Mouse (Mus musculus) layer of hippocampus, postnatal 10 days (tissue): ENCODE data around the gene Dedd2. TPM values are rescaled to one million over a fixed set of nuclear protein-coding genes. Genes with fewer than 3 reads are reported as not detected.
A peak's percentile ranks its signal among the peaks of the same experiment; 100 is the strongest.

Experiments
- DNase-seq, 2 experiments: peaks; one replicate each; pipeline ENCODE4 v3.0.0; 2021; ENCODE audit warnings: low spot score in 2 of 2
- microRNA-seq, 2 experiments: library from miRNA; unstranded; fragments of <30 nt; microRNA quantifications; one replicate each; pipeline ENCODE4 v1.2.0; 2021
- total RNA-seq, 2 experiments: library from RNA; stranded (reverse); gene quantifications; 2 replicates each; pipeline ENCODE4 v1.2.3; 2021

Dedd2 gene
- total RNA-seq, 2 experiments from 2014 or later: 22.2 to 26.3 TPM

- DNase-seq: peak; percentile 39 to 58
Observed at GRCm38 (mm10) chr7:25181331-25181790, 39.1 kb downstream of the Dedd2 start.

DNA sequence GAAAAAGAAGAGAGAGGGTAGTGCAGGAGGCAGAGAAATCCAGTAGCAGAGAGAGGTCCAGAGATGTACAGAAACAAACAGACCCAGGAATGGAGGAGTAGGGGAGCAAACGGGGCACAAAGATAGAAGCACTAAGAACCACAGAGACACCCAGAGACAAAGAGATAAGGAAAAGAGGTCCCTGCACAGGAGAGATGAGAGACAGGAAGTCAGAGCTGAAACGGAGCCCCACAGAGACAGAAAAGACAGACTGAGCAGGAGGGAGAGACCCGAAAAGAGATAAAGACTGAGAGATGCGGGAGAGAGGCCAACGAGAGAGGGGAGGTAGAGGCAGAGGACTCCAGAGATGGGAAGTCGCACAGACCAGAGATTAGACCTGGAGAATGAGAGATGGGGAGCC lies 39.9 kb downstream of the Dedd2 start:
- no peak for DNase-seq

GRCm38 (mm10) chr7:25179606-25180161 lies 40.7 kb downstream of the Dedd2 start, which contains the start of gene Pou2f2:
Gene Pou2f2, minus strand, starts transcription at chr7:25179726.
- DNase-seq: peak; percentile 83 to 87

GRCm38 (mm10) chr7:25178787-25179605 lies 41.4 kb downstream of the Dedd2 start:
- peak; percentile 38 to 41 for DNase-seq

- peak in 1 of 2 experiments; percentile 40 for DNase-seq
Observed at GRCm38 (mm10) chr7:25178317-25178716, 42.1 kb downstream of the Dedd2 start.

DNA sequence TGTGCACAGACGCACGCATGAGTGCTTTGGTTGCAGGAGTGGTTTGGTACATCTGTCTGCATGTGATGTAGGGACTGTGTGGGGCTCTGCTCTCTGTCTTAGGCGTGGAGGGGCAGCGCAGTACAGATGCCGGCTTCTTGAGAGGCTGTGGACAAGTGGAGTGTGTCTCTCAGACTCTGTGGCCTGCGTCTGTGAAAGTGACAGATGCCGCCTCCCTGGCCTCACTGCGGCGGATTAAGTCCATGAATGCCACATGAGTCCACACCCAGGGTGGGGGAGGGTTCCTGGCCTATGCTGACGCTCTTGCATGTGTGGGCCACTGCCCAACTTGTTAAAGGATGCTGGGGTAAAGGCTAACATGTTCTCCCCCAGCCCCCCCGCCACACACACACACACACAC lies 46.1 kb downstream of the Dedd2 start:
- DNase-seq: no peak

GRCm38 (mm10) chr7:25172669-25173068 lies 47.7 kb downstream of the Dedd2 start:
- DNase-seq: no peak

GRCm38 (mm10) chr7:25170583-25170982 lies 49.8 kb downstream of the Dedd2 start:
- DNase-seq: peak; percentile 41 to 55

- no peak for DNase-seq
Observed at GRCm38 (mm10) chr7:25166106-25166505, 54.3 kb downstream of the Dedd2 start.

GRCm38 (mm10) chr7:25156158-25156648 lies 64.2 kb downstream of the Dedd2 start:
- DNase-seq: no peak

DNA sequence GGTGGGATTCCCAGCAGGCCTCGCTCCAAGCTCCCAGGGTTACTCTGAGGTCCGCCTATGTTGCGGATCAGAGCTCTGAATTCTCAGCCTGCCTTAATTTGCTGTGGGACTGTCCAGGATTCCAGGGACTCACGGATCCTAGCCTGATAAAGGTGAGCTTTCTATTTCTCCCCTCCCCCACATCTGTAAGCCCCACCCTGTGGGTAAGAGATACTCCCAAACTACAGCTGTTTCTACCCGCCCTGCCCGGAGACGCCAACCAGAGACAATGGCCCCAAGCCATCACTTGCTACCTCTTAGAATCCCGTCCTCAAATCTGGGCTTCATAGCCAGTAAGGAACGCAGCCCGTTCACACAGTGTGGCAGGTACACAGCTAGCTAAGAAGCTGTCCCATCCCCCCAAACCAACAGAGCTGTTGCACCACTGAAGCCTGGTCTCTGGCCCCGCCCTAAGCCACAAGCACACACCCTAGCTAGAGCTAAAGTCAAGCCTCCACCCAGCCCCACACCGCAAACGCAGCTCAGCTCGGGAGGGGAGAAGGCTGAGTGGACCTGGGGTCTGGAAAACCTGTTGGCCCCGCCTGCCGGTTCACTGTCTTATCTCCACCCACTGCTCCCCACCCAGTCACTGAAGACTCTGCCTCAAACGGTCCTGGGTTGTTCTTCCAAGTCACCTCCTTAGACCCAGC lies 64.8 kb downstream of the Dedd2 start:
- no peak for DNase-seq

DNA sequence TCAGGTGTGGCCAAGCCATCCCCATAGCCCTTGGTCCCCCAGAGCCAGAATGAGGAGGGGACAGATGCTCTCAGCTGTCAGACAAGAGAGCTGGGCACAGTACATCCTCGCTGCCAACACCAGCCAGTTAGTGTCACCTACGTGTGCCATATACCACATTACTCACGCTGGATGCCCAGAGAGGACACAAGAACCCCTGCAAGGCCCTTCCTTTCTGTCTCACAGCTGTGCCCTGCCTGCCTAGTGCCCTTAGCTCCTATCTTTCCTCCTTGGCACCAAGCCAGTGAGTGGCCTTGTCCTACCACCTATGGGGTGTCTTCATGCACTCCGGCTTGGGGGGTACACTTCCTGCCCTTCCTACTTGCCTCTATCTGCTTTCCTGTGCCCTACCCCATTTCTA lies 65.8 kb downstream of the Dedd2 start:
- no peak for DNase-seq

DNA sequence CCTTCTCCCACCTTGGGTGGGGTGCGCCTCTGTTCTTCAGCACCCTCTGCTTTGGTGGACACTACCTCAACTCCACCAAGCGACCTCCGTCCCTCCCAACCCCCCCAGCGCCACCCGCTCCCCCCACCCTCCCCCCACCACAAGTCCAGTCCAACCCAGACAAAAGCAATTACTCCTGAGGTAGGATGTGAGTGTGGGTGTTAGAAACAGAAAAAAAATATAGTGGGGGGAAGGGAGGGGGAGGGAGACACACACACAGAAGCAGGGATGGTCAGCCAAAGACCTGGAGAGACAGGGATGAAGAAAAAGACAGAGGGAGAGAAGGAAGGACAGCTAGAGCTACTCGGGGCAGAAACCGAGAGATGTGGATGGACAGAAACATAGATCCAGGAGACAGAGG lies 66.6 kb downstream of the Dedd2 start:
- no peak for DNase-seq

DNA sequence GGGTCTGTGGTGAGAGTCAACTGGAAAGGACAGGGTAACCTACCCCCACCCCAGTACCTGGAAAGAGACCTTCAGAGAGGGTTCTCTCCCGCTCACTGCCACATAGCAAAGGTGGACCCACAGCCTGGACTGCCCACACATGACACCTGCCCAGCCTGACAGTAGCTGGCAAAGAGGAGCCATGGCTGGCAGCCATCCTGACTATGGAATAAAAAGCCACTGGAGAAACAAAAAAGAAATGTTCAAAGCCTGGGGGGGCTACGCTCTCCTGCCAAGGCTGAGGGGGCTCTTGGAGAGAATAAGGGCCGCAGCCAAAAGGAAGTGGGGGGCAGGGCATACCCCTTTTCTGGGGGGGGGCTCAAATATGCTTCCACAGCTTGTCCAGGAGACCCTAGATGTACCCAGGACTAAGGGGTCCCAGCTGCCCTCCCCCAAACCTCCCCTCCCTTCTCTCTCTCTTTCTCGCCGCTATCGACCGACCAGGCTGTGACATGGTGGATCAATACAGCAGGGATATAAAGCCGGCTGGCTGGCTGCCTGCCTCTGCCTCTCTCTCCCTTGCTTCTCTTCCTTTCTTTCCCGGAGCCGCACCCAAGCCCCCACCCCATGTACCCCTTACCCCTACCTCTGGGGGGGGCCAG lies 68.4 kb downstream of the Dedd2 start:
- peak; percentile 42 to 52 for DNase-seq

DNA sequence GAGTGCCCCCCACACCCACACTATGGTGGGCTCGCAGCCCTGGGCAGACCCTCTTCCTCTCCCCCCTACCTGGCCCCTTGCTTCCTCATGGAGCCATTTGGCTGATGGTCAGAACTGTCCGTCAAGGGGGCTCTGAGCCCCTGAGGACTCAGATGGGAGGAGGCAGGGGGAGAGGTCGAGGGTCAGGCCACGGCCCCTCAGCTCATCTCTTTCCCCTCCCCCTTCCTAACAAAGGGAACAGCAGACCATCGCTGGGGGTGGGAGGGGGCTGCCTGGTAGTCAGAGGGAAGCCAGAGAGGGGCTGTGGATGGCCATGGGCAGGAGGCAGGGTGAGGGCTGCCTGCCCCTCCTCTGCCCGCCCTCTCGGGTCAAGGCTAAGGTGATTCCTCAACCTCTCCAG lies 69.4 kb downstream of the Dedd2 start:
- DNase-seq: no peak

DNA sequence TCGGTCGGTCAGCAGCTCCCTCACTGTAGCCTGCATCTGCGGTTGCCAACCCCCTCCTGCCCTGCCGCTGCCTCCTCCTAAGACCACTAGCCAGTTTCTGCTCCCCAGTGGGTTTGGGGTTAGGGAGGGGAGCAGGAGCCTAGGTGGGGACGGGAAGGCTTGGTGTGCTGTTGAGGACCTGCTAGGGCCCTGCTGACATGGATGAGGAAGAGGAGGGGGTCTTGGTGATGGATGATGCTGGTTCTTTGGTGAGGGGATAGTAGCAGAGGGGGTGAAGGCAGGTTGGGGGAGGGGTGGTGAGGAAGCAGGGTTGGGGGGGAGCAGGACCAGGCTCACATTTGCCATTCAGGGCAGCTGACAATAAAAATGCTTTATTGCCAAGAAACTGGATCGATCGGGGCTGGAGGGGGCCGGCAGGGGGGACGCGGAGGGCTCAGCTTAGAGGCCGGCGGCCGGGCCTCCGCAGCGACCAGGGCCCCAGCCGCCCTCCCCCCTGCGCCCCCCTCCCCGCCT lies 70.2 kb downstream of the Dedd2 start:
- DNase-seq: no peak

Small RNAs within 50 kb of the gene (microRNA-seq; reads per million reads assigned to microRNA genes)
- gene Mir7048: 0 to 0.20 reads per million in 2 experiments

Other genes starting within 250 kb of the Dedd2 start
- 100 to 1,000 TPM; 247 to 271 TPM for gene Rabac1, start 247.9 kb downstream of the Dedd2 start, total RNA-seq
- gene Atp1a3, start 214.7 kb downstream of the Dedd2 start, total RNA-seq: 1,000 to 10,000 TPM; 1,908 to 2,310 TPM
- 100 to 1,000 TPM; 236 to 252 TPM for gene Grik5, start 148.3 kb downstream of the Dedd2 start, total RNA-seq
- gene Zfp574, start 148.0 kb downstream of the Dedd2 start, total RNA-seq: 10 to 100 TPM; 21.4 to 23.2 TPM
- 10 to 100 TPM; 10.1 to 11.3 TPM for gene Pou2f2, start 40.9 kb downstream of the Dedd2 start, total RNA-seq
- 1 to 10 TPM; 7.2 to 8.4 TPM for gene Zfp526, start 810 bp upstream of the Dedd2 start, total RNA-seq
- 100 to 1,000 TPM; 162 to 187 TPM for gene Gsk3a, start 17.2 kb upstream of the Dedd2 start, total RNA-seq
- gene Erf, start 30.1 kb upstream of the Dedd2 start, total RNA-seq: 10 to 100 TPM; 38.1 to 39.5 TPM
- 100 to 1,000 TPM; 234 to 267 TPM for gene Cic, start 47.1 kb upstream of the Dedd2 start, total RNA-seq
- gene Pafah1b3, start 77.4 kb upstream of the Dedd2 start, total RNA-seq: 10 to 100 TPM; 63.0 to 67.6 TPM
- gene Prr19, start 80.8 kb upstream of the Dedd2 start, total RNA-seq: under 1 TPM; 0.27 to 0.30 TPM
- gene Tmem145, start 85.5 kb upstream of the Dedd2 start, total RNA-seq: 10 to 100 TPM; 66.4 to 70.3 TPM
- 10 to 100 TPM; 79.7 to 87.1 TPM for gene Megf8, start 96.5 kb upstream of the Dedd2 start, total RNA-seq
- not detected for gene Cnfn, start 149.1 kb upstream of the Dedd2 start, total RNA-seq
- gene Lipe, start 178.1 kb upstream of the Dedd2 start, total RNA-seq: 1 to 10 TPM; 5.5 to 6.8 TPM
- gene Cxcl17, start 192.3 kb upstream of the Dedd2 start, total RNA-seq: not detected